Mouse (Mus musculus) telencephalon, adult 2 months (tissue): ENCODE data around the gene Hoxa7.

Source experiments
- DNase-seq: peaks from one replicate; pipeline ENCODE4 v3.0.0-alpha.2; 2011; ENCODE audit warnings: low read depth, low spot score

Hoxa7 gene

GRCm38 (mm10) chr6:52221337-52221992 is at the start of gene Hoxa7:
Gene Hoxa7 (minus strand): TSS chr6:52221854.
- peak; percentile 34 for DNase-seq

DNA sequence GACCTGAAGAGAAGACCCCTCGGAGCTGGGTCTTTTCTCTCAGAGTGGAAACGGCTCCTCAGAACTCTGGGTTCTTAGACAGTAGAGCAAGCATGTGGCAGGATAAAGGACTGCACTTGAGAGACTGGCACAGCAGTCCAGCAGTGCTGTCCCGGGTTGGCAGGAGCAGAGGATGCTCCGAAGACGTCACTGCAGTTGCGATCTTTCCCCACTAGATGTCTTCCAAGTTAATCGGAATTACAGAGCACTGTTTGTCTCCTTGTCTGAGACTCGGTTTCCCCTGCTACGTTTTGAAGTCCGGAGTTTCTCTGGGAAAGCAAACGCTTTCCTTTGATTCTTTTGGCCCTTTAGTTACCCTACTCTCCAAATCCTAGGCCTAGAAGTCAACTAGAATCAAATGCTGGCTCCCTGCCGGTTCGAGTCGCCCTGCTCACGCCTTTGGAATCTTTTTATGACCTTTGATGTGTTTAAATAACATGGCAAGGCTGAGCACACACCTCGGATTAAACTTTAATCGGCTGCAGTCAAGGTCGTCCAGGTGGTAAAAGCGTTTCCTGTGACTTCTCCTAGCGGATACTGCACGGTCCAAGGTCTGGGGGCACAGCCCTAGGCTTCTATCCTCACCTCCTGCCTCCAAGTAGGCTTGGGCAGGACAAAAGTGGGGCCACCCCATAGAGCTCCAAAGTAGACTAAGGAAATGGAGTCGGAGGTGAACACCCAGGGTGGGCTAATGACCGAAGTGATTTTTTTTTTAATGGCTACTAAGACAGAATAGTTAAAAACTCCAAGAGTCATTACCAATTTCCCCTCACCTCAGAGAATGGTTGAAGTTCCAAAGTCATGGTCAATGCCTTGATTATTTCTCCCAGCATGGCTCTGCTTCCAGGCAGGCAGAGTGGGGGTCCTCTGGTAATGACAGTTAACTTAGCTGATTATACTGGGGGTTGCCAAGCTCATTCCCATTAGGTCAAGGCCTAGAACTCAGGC is 49.1 kb upstream of the Hoxa7 start:
- DNase-seq: peak; percentile 17

- no peak for DNase-seq
Measured at GRCm38 (mm10) chr6:52268756-52269155, 47.1 kb upstream of the Hoxa7 start.

GRCm38 (mm10) chr6:52268341-52268740 is 46.7 kb upstream of the Hoxa7 start:
- no peak for DNase-seq

- no peak for DNase-seq
Measured at GRCm38 (mm10) chr6:52267691-52268090, 46.0 kb upstream of the Hoxa7 start.

GRCm38 (mm10) chr6:52267221-52267620 is 45.6 kb upstream of the Hoxa7 start:
- DNase-seq: no peak

- DNase-seq: no peak
Measured at GRCm38 (mm10) chr6:52266666-52266985, 45.0 kb upstream of the Hoxa7 start.

- DNase-seq: no peak
Measured at GRCm38 (mm10) chr6:52265913-52266665, 44.4 kb upstream of the Hoxa7 start.

DNA sequence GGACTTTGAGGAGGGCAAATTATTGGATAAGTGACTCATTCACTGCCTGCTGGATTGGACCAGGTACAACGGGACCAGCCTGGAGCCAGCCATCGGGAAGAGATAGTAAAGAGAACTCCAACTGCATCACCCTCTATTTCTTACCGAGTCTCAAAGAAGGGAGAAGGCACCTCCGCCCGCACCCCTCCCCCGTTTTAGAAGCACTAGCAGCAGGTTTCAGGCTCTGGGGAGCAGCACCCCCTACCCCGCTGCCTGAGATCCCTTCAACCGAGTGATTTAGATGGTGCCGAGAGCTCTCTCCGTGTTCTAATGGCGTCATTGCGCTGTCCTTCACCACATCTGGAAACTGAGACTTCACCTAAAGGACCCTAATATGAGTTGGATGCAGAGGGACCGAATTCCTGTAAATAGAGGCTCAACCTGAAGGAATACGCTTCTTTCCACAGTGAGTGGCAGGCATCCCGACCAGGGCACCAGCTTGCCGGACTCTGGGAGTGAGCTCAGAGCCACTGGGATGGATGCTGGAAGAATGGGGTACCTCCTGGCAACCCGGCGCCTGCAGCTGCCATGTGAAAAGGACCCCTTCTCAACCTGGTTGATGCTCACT is 43.8 kb upstream of the Hoxa7 start:
- no peak for DNase-seq

- DNase-seq: no peak
Measured at GRCm38 (mm10) chr6:52264106-52264790, 42.6 kb upstream of the Hoxa7 start.

DNA sequence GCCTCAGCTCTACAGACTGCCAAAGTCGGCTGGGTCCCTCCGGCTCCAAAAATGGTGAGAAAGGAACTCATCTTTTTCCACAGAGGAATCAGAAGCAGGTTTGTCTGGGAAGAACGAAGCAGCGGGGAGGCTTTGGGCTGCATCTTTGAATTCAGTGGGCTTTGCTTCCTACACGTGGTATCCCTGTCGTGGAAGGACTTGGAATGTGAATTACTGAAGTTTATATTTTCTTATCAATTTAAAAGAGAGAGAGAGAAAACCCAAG is 41.6 kb upstream of the Hoxa7 start:
- DNase-seq: no peak

- DNase-seq: no peak
Measured at GRCm38 (mm10) chr6:52262463-52263320, 41.0 kb upstream of the Hoxa7 start.

DNA sequence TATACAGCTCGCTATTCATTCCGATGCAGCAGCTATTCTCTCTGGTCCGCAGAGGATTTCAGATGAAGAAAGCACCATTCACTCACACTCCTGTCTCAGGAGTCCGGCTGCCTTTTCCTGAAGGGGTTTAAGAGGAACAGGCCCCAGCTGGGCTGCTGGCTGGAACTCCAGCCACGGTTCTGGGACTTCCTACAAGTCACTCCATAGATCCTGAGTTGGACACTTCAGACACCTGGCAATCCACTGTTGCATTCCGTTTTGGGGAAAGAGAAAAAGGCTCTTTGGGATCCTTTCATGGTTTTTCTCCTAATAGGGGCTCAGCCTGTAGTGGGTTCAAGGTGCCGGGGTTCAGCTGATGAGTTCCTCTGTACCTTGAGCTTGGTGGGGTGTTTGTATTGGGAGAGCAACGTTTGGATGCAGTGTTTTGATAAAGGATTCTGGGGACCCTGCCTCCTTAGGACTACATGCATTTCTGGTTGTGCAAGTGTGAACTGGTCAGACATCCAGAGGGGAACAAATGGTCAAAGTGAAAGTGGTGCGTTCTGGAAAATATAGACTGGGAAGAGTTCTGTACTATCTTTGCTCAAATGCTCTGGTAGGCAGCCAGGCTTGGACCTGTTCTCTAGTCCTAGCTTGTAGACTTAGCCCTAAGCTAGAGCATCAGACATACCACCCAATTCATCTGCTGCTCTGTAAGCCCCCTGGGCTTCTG is 40.3 kb upstream of the Hoxa7 start:
- DNase-seq: no peak

GRCm38 (mm10) chr6:52260654-52261575 is 39.3 kb upstream of the Hoxa7 start, which contains the start of gene Hoxa13:
Gene Hoxa13 (minus strand): TSS chr6:52260880.
- DNase-seq: no peak

- DNase-seq: no peak
Measured at GRCm38 (mm10) chr6:52259811-52260261, 38.2 kb upstream of the Hoxa7 start.

DNA sequence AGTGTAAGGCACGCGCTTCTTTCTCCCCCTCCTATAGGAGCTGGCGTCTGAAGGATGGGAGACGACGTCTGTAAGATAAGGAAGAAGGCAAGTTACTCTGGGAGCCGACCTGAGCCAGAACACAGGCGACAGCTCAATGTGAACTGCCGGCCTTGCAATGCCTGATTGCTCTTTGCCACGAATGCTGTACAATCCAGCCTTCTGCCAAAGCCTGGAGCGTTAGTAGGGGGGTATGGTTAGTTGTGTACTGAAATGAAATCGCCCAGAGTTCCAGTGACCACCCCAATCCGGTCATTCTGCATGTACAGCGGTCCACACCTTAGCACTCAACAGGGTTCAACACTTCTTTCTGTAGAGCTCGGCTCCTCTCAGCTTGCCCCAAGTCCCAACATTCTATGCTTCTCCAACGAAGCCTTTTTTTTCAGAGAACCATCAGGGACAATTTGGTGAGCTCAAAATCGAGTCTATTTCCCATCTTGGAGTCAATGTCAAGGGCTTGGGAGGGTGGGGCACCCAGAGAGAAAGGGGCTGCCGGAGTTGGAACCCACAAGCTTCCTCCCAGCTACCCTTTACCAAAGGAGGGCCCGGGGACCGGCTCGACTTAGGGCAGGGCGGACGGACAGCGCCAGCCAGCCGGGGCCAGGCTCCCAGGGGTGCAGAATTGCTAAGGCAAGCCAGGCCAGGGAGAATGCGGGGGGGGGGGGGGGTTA is 37.6 kb upstream of the Hoxa7 start:
- no peak for DNase-seq

DNA sequence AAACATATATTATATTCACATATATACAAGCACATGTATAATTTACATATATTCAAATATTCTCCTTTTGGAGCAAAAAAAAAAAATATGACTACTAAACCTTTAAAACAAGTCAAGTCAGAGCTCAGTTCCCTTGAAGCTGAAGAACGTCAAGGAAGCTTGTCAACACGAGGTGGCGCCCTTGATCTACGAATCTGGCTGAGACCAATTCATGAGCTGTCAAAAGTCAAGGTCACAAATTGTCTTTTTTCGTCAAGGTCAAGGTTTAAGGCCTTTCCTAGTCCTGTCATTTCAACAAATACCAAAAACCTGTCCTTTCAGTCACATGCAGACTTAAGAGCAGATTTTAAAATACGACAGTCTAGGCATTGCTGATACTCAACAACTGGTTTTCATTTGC is 35.3 kb upstream of the Hoxa7 start:
- DNase-seq: peak; percentile 18
